In the genomic region with DNA sequence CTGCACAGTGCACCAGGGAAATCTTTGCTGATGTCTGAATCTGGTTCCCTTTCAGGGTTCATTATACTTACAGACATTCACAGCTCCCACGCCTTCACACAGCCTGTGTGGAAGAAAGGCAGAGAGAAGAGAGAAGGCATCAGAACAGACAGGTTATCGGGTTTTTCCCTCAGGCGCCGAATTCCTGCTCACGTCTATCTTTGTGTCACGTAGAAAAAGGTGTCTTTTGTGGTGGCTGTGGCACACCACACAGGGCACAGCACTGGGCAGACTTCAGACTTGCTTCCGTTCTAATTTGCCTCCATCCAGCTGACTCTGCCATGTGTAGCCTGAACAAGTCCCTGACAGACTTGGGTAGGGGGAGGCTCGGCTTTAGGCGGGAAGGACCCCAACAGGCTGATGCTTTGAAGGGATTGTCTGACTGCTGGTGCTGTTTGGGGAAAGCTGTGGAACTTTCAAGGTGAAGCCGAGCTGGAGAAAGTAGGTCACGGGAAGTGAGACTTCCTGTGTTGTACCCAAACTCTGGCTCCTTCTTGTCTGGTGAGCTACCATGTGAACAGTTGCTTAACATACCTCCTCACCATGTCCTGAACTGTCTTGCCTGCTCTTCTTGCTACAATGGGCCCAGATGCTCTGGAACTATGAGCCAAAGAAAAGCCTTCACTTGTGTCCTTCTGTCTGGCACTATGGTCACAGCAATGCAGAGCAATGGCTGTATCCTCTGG, we compare ENCODE assay signal across 19 mouse cellular contexts. TPM values are rescaled to one million over a fixed set of nuclear protein-coding genes. Genes with fewer than 3 reads are reported as not detected.
DNase-seq lines count a peak whose midpoint lies in the region; ATAC-seq lines count a peak whose summit lies in the region.
"Had no signal": no experiment of that assay in that cellular context is flagged by ENCODE, and none has a peak within 500 bp of the region (broad histone marks: within the 10 kb centered on the region; RNA-seq: fewer than 3 reads in every experiment).

No protein-coding gene starts in this region.

- H3K4me1 ChIP-seq in hindbrain, embryonic 12.5 days, result peaks cover 4% of the 10 kb centered on the region; the same call in 1 of the 2 replicates
- no peaks in the 10 kb centered on the region for H3K4me1 ChIP-seq in intestine, embryonic 16.5 days (ENCODE audit: control insufficient read depth, insufficient read depth, low read length)
- H3K4me1 ChIP-seq: neural tube, embryonic 13.5 days had no signal

- 88% methylated on average over 11 of the region's 11 CpGs for WGBS in hindbrain, embryonic 12.5 days
- WGBS in intestine, embryonic 16.5 days, result 81% methylated on average over 11 of the region's 11 CpGs

- no peaks in the 10 kb centered on the region for H3K36me3 ChIP-seq in hindbrain, embryonic 12.5 days
- no peaks in the 10 kb centered on the region for H3K36me3 ChIP-seq in intestine, embryonic 16.5 days (ENCODE audit: control insufficient read depth, insufficient read depth, low read length)
- H3K36me3 ChIP-seq: G1E; hindbrain, embryonic 10.5 days; midbrain, embryonic 10.5 days; neural tube, embryonic 13.5 days had no signal

- DNase-seq in layer of hippocampus, adult 18-20 months (ENCODE audit: low spot score in 2 of 2), result peak; percentile 7 to 34
- DNase-seq in layer of hippocampus, postnatal 14 days (ENCODE audit: low spot score in 2 of 2), result no peak
- DNase-seq in left cerebral cortex, adult 9 months (ENCODE audit: low spot score in 2 of 2), result peak; percentile 38 to 40
- peak; percentile 28 to 49 for DNase-seq in thymus, adult 18-20 months
- no peak for DNase-seq in ovary, postnatal 14 days (ENCODE audit: low spot score)
- DNase-seq: cerebellum, adult 9-10 months; kidney, adult 9 months had no signal

- H3K27me3 ChIP-seq in hindbrain, embryonic 12.5 days, result no peaks in the 10 kb centered on the region
- no peaks in the 10 kb centered on the region for H3K27me3 ChIP-seq in intestine, embryonic 16.5 days (replicated peaks; ENCODE audit: control insufficient read depth, insufficient read depth, low read length)
- H3K27me3 ChIP-seq: neural tube, embryonic 13.5 days had no signal

- H3K4me2 ChIP-seq in hindbrain, embryonic 12.5 days (replicated peaks), result no peak overlapping the region
- no peak overlapping the region for H3K4me2 ChIP-seq in intestine, embryonic 16.5 days (ENCODE audit: low read depth, low read length)
- H3K4me2 ChIP-seq: heart, embryonic 11.5 days; neural tube, embryonic 13.5 days had no signal

- no peak overlapping the region for H3K27ac ChIP-seq in hindbrain, embryonic 12.5 days
- H3K27ac ChIP-seq in intestine, embryonic 16.5 days (ENCODE audit: low read length), result no peak overlapping the region
- H3K27ac ChIP-seq: hindbrain, embryonic 10.5 days; midbrain, embryonic 10.5 days; neural tube, embryonic 13.5 days; stomach, postnatal 0 days had no signal

- H3K9me3 ChIP-seq in hindbrain, embryonic 12.5 days (replicated peaks), result no peaks in the 10 kb centered on the region
- no peaks in the 10 kb centered on the region for H3K9me3 ChIP-seq in intestine, embryonic 16.5 days (ENCODE audit: control insufficient read depth, low read length)
- H3K9me3 ChIP-seq: hindbrain, embryonic 10.5 days; midbrain, embryonic 10.5 days; neural tube, embryonic 13.5 days had no signal

- H3K4me3 ChIP-seq in hindbrain, embryonic 12.5 days, result no peak overlapping the region
- H3K4me3 ChIP-seq in intestine, embryonic 16.5 days (ENCODE audit: low read length), result no peak overlapping the region
- H3K4me3 ChIP-seq: hindbrain, embryonic 10.5 days; midbrain, embryonic 10.5 days; neural tube, embryonic 13.5 days had no signal

- peak; percentile 68 for ATAC-seq in activated CD4-positive, CD25-positive, alpha-beta regulatory T cell, adult 4 months
- no peak for ATAC-seq in hindbrain, embryonic 12.5 days (ENCODE audit: low FRiP score)
- ATAC-seq in intestine, embryonic 16.5 days, result no peak

- H3K9ac ChIP-seq in hindbrain, embryonic 12.5 days, result no peak overlapping the region
- H3K9ac ChIP-seq in intestine, embryonic 16.5 days (ENCODE audit: low read depth, low read length), result no peak overlapping the region
- H3K9ac ChIP-seq: neural tube, embryonic 13.5 days had no signal

RNA-seq across cellular contexts. Expression of a gene that starts 5.2 kb away (rescaled TPM):
- not detected for total RNA-seq in layer of hippocampus, adult 18-20 months (2021)
- total RNA-seq in layer of hippocampus, postnatal 14 days (2021), result not detected
- polyA plus RNA-seq in activated CD4-positive, CD25-positive, alpha-beta regulatory T cell, adult 4 months (2017; shearing (Covaris generic)), result 1 to 10 TPM; 5.8 to 6.6 TPM
- polyA plus RNA-seq in hindbrain, embryonic 12.5 days (2016; fragmentation: Nextera tagmentation; extraction: Ambion mirVana), result not detected in 2 replicates
- 0.09 TPM in 1 of 2 replicates, not detected in the other for polyA plus RNA-seq in intestine, embryonic 16.5 days (2015; fragmentation: Nextera tagmentation; extraction: Ambion mirVana)
- total RNA-seq: G1E; gastrocnemius, adult 18-20 months; liver, adult 2 months had no signal
- polyA plus RNA-seq: G1E; heart, embryonic 11.5 days; hindbrain, embryonic 10.5 days; liver, adult 2 months; lung, embryonic 16.5 days; neural tube, embryonic 13.5 days had no signal

RNA-seq across cellular contexts. Expression of a gene that starts 12.8 kb away (rescaled TPM):
- total RNA-seq in layer of hippocampus, adult 18-20 months (2021), result under 1 TPM in 1 of 2 experiments, not detected in 1; 0.15 TPM
- total RNA-seq in layer of hippocampus, postnatal 14 days (2021), result not detected
- not detected for polyA plus RNA-seq in activated CD4-positive, CD25-positive, alpha-beta regulatory T cell, adult 4 months (2017; shearing (Covaris generic))
- not detected in 2 replicates for polyA plus RNA-seq in hindbrain, embryonic 12.5 days (2016; fragmentation: Nextera tagmentation; extraction: Ambion mirVana)
- not detected in 2 replicates for polyA plus RNA-seq in intestine, embryonic 16.5 days (2015; fragmentation: Nextera tagmentation; extraction: Ambion mirVana)
- total RNA-seq: gastrocnemius, adult 18-20 months; liver, adult 2 months had no signal
- polyA plus RNA-seq: G1E; heart, embryonic 11.5 days; hindbrain, embryonic 10.5 days; liver, adult 2 months; lung, embryonic 16.5 days; midbrain, embryonic 10.5 days; stomach, postnatal 0 days had no signal

RNA-seq across cellular contexts. Expression of a gene that starts 22.5 kb away (rescaled TPM):
- total RNA-seq in layer of hippocampus, adult 18-20 months (2021), result not detected
- total RNA-seq in layer of hippocampus, postnatal 14 days (2021), result not detected
- polyA plus RNA-seq in activated CD4-positive, CD25-positive, alpha-beta regulatory T cell, adult 4 months (2017; shearing (Covaris generic)), result not detected
- not detected in 2 replicates for polyA plus RNA-seq in hindbrain, embryonic 12.5 days (2016; fragmentation: Nextera tagmentation; extraction: Ambion mirVana)
- not detected in 2 replicates for polyA plus RNA-seq in intestine, embryonic 16.5 days (2015; fragmentation: Nextera tagmentation; extraction: Ambion mirVana)
- total RNA-seq: G1E; gastrocnemius, adult 18-20 months; liver, adult 2 months had no signal
- polyA plus RNA-seq: G1E; heart, embryonic 11.5 days; hindbrain, embryonic 10.5 days; liver, adult 2 months; lung, embryonic 16.5 days; midbrain, embryonic 10.5 days; neural tube, embryonic 13.5 days; stomach, postnatal 0 days had no signal

RNA-seq across cellular contexts. Expression of a gene that starts 31.0 kb away (rescaled TPM):
- not detected for total RNA-seq in layer of hippocampus, adult 18-20 months (2021)
- total RNA-seq in layer of hippocampus, postnatal 14 days (2021), result not detected
- not detected for polyA plus RNA-seq in activated CD4-positive, CD25-positive, alpha-beta regulatory T cell, adult 4 months (2017; shearing (Covaris generic))
- not detected in 2 replicates for polyA plus RNA-seq in hindbrain, embryonic 12.5 days (2016; fragmentation: Nextera tagmentation; extraction: Ambion mirVana)
- polyA plus RNA-seq in intestine, embryonic 16.5 days (2015; fragmentation: Nextera tagmentation; extraction: Ambion mirVana), result not detected in 2 replicates
- total RNA-seq: G1E; gastrocnemius, adult 18-20 months; liver, adult 2 months had no signal
- polyA plus RNA-seq: G1E; heart, embryonic 11.5 days; hindbrain, embryonic 10.5 days; liver, adult 2 months; lung, embryonic 16.5 days; midbrain, embryonic 10.5 days; neural tube, embryonic 13.5 days; stomach, postnatal 0 days had no signal

RNA-seq across cellular contexts. Expression of a gene that starts 38.5 kb away (rescaled TPM):
- total RNA-seq in layer of hippocampus, adult 18-20 months (2021), result not detected
- total RNA-seq in layer of hippocampus, postnatal 14 days (2021), result not detected
- not detected for polyA plus RNA-seq in activated CD4-positive, CD25-positive, alpha-beta regulatory T cell, adult 4 months (2017; shearing (Covaris generic))
- not detected in 2 replicates for polyA plus RNA-seq in hindbrain, embryonic 12.5 days (2016; fragmentation: Nextera tagmentation; extraction: Ambion mirVana)
- polyA plus RNA-seq in intestine, embryonic 16.5 days (2015; fragmentation: Nextera tagmentation; extraction: Ambion mirVana), result 0.20 TPM in 1 of 2 replicates, not detected in the other
- total RNA-seq: G1E; gastrocnemius, adult 18-20 months; liver, adult 2 months had no signal
- polyA plus RNA-seq: G1E; heart, embryonic 11.5 days; hindbrain, embryonic 10.5 days; liver, adult 2 months; lung, embryonic 16.5 days; midbrain, embryonic 10.5 days; neural tube, embryonic 13.5 days; stomach, postnatal 0 days had no signal

Comparison
In these comparisons a context has a peak if more than half of its experiments do, and no peak if none do; other contexts are left out.
1. DNase-seq: peak in layer of hippocampus, adult 18-20 months (2 of 2), left cerebral cortex, adult 9 months (2 of 2) and thymus, adult 18-20 months (2 of 2); none in layer of hippocampus, postnatal 14 days (0 of 2) and ovary, postnatal 14 days (single experiment).